Mouse (Mus musculus) CH12.LX (cell line): Measurements from ENCODE around the gene Tex21. TPM values are rescaled to one million over a fixed set of nuclear protein-coding genes. Genes with fewer than 3 reads are reported as not detected.

Source experiments
- DNase-seq: peaks from one replicate; pipeline ENCODE4 v3.0.0-alpha.2; 2013; ENCODE audit errors: extremely low read depth
- H3K27ac ChIP-seq: 2 replicates; pipeline ENCODE4 v1.5.1; 2012; ENCODE audit warnings: low read depth, mild to moderate bottlenecking, control low read depth, moderate library complexity; ENCODE audit not compliant: insufficient read depth
- H3K27me3 ChIP-seq: replicated peaks from 2 replicates; pipeline ENCODE3; 2012; ENCODE audit warnings: inconsistent platforms
- H3K36me3 ChIP-seq, 2 experiments: replicated peaks in 1 of 2; 2 replicates each; pipeline versions ENCODE3 to v1.6.1; 2012; ENCODE audit warnings: inconsistent platforms in 1 of 2, low read length in 1 of 2, mild to moderate bottlenecking in 1 of 2, mixed read lengths in 1 of 2, moderate library complexity in 1 of 2; ENCODE audit not compliant: control insufficient read depth in 1 of 2, insufficient read depth in 1 of 2
- H3K4me1 ChIP-seq, 2 experiments: 2 replicates each; pipeline ENCODE4 v1.6.1; 2012; ENCODE audit warnings: inconsistent platforms in 1 of 2, moderate library complexity in 1 of 2; ENCODE audit not compliant: insufficient read depth in 2 of 2, control insufficient read depth in 1 of 2
- H3K4me2 ChIP-seq: 2 replicates; pipeline ENCODE4 v1.6.1; 2012; ENCODE audit warnings: low read depth, mild to moderate bottlenecking, control low read depth; ENCODE audit not compliant: poor library complexity, insufficient read depth, severe bottlenecking
- H3K4me3 ChIP-seq, 3 experiments: fragments of 150-350 bp in 1 of 3; sonication (generic) in 1 of 3; replicated peaks in 1 of 3; 2 replicates each; pipeline versions ENCODE3 to v1.5.1; 2011 to 2012; ENCODE audit warnings: low read depth in 2 of 3, low read length in 2 of 3, mild to moderate bottlenecking in 2 of 3, moderate library complexity in 2 of 3, control low read depth in 1 of 3, improper control_type of control experiment in 1 of 3, inconsistent platforms in 1 of 3, mixed read lengths in 1 of 3; ENCODE audit not compliant: poor library complexity in 1 of 3
- H3K79me2 ChIP-seq: replicated peaks from 2 replicates; pipeline ENCODE4 v1.6.1; 2012; ENCODE audit warnings: mild to moderate bottlenecking, moderate library complexity; ENCODE audit not compliant: control insufficient read depth, poor library complexity, insufficient read depth, severe bottlenecking; ENCODE audit errors: extremely low read depth
- H3K9ac ChIP-seq: 2 replicates; pipeline ENCODE4 v1.6.1; 2012; ENCODE audit warnings: low read depth, mild to moderate bottlenecking, control low read depth, moderate library complexity; ENCODE audit not compliant: insufficient read depth
- H3K9me3 ChIP-seq: replicated peaks from 2 replicates; pipeline ENCODE3; 2012; ENCODE audit warnings: low read length, inconsistent platforms, mixed read lengths
- ELF1 ChIP-seq: IDR thresholded peaks from 2 replicates; pipeline ENCODE4 v1.6.1; 2014; ENCODE audit warnings: low read depth, mild to moderate bottlenecking, inconsistent platforms, low read length, improper control_type of control experiment
- GABPA ChIP-seq: IDR thresholded peaks from 2 replicates; pipeline ENCODE4 v1.6.1; 2012; ENCODE audit warnings: low read depth, low read length, improper control_type of control experiment, inconsistent platforms; ENCODE audit not compliant: insufficient replicate concordance
- MAZ ChIP-seq: IDR thresholded peaks from 2 replicates; pipeline ENCODE4 v1.6.1; 2012; ENCODE audit warnings: low read depth, mild to moderate bottlenecking, inconsistent platforms, low read length, improper control_type of control experiment, moderate library complexity
- MEF2A ChIP-seq: IDR thresholded peaks from 2 replicates; pipeline ENCODE4 v1.6.1; 2014; ENCODE audit warnings: low read depth, mild to moderate bottlenecking, inconsistent platforms, low read length, improper control_type of control experiment, borderline replicate concordance
- MXI1 ChIP-seq: IDR thresholded peaks from 2 replicates; pipeline ENCODE4 v1.6.1; 2011; ENCODE audit warnings: mild to moderate bottlenecking, low read depth, low read length, improper control_type of control experiment
- PAX5 ChIP-seq: IDR thresholded peaks from 2 replicates; pipeline ENCODE4 v1.6.1; 2012; ENCODE audit warnings: low read length, inconsistent platforms, mixed read lengths
- SMC3 ChIP-seq: IDR thresholded peaks from 2 replicates; pipeline ENCODE4 v1.6.1; 2011; ENCODE audit warnings: low read depth, low read length, improper control_type of control experiment
- TCF12 ChIP-seq: IDR thresholded peaks from 2 replicates; pipeline ENCODE4 v1.6.1; 2014; ENCODE audit warnings: low read depth, mild to moderate bottlenecking, inconsistent platforms, low read length, improper control_type of control experiment
- UBTF ChIP-seq: IDR thresholded peaks from 2 replicates; pipeline ENCODE4 v1.6.1; 2012; ENCODE audit warnings: low read depth, mild to moderate bottlenecking, inconsistent platforms, low read length, improper control_type of control experiment, moderate library complexity
- USF1 ChIP-seq: IDR thresholded peaks from 2 replicates; pipeline ENCODE4 v1.6.1; 2014; ENCODE audit warnings: low read depth, mild to moderate bottlenecking, inconsistent platforms, low read length, improper control_type of control experiment
- ZC3H11A ChIP-seq: IDR thresholded peaks from 2 replicates; pipeline ENCODE4 v1.6.1; 2012; ENCODE audit warnings: low read depth, mild to moderate bottlenecking, inconsistent platforms, low read length, improper control_type of control experiment
- dilution Hi-C: fragments of 300-500 bp; cut with MboI; formaldehyde crosslinking; loops from 2 replicates; pipeline ENCODE4 v1.14.3; 2020; ENCODE audit warnings: low sequenced_read_pairs; ENCODE audit not compliant: extremely low pct_unique_long_range_greater_than_20kb, extremely low pct_ligation_motif_present
- in situ Hi-C: fragments of 300-500 bp; cut with MboI; formaldehyde crosslinking; loops from 3 replicates; pipeline ENCODE4 v1.14.3; 2019; ENCODE audit warnings: low sequenced_read_pairs, low pct_ligation_motif_present, low pct_unique_long_range_greater_than_20kb, mixed read lengths
- polyA plus RNA-seq: library from polyadenylated mRNA; unstranded; fragments of >175 nt; gene quantifications from 2 replicates; pipeline ENCODE4 v1.2.1, GENCODE M21; 2012; ENCODE audit warnings: low read depth; ENCODE audit not compliant: insufficient read length
- total RNA-seq, 2 experiments: library from RNA; depleted of rRNA; stranded (reverse); fragments of 300-350 nt in 1 of 2; fragments of >200 nt in 1 of 2; gene quantifications; 2 replicates each; pipeline ENCODE4 v1.2.3; 2012 to 2014

Tex21 gene
- total and polyA plus RNA-seq, 3 experiments = 0.11 to 0.42 (median 0.29) TPM

GRCm38 (mm10) chr12:76278209-76278608, 31.7 kb upstream of the Tex21 start:
- Histone ChIP-seq H3K27ac (no peak overlapping the region), H3K79me2 (peaks cover 3% of the 10 kb centered on the region; the same call in 1 of the 2 replicates), H3K4me2 (no peak overlapping the region), H3K9me3 (no peaks in the 10 kb centered on the region), H3K9ac (no peak overlapping the region), H3K27me3 (no peaks in the 10 kb centered on the region), H3K4me3 (no peak overlapping the region), H3K4me1 (no peaks in the 10 kb centered on the region), H3K36me3 (peaks cover 61 to 100% of the 10 kb centered on the region in 2 experiments)
- in situ Hi-C loops = no loop called here
- dilution Hi-C loops = no loop called here
- DNase-seq = no peak
- TF ChIP-seq ZC3H11A = no peak
- TF ChIP-seq GABPA = no peak
- TF ChIP-seq MEF2A = no peak
- no peak for TF ChIP-seq PAX5
- no peak for TF ChIP-seq MAZ
- TF ChIP-seq MXI1 = no peak

DNA sequence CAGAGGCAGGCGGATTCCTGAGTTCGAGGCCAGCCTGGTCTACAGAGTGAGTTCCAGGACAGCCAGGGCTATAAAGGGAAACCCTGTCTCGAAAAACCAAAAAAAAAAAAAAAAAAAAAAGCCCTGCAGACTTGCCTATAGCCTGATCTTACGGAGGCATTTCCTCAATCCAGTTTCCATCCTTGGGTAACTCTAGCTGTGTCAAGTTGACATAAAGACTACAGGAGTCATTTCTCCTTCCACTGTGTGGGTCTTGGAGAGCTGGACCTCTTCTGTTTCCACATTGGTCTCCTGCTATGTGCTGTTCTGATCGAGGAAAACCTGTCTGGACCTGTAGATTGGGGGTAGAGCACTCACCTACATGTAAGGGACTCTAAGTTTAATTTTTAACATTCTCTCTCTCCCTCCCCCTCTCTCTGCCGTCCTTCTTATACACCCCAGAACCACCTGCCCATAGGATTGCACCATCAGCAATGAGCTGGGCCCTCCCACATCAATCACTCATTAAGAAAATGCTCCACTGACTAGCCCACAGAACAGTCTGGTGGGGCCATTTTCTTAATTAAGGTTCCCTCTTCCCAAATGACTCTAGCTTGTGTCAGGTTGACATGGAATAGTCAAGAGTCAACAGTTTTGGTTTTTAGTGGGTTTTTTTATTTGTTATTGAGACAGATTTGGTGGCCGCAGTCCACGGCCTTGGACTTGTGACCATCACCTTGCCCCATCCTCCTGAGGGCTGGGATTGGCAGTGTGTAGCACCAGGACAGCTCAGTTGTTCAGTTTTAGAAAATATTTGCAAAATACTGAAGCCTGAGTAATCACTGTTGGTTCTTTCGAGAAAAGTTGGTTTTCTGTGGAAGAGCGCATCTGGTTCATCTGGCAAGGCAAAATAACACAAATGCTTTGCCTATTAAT, 26.3 kb upstream of the Tex21 start:
- Histone ChIP-seq H3K27ac (no peak overlapping the region), H3K4me3 (no peak overlapping the region), H3K4me2 (no peak overlapping the region), H3K36me3 (peaks cover 48 to 94% of the 10 kb centered on the region in 2 experiments), H3K4me1 (no peaks in the 10 kb centered on the region), H3K9ac (no peak overlapping the region), H3K79me2 (peaks cover 22% of the 10 kb centered on the region), H3K27me3 (no peaks in the 10 kb centered on the region), H3K9me3 (no peaks in the 10 kb centered on the region)
- DNase-seq = no peak
- dilution Hi-C loops = no loop called here
- TF ChIP-seq MXI1 (no peak), SMC3 (no peak), UBTF (no peak), TCF12 (no peak), MEF2A (no peak), USF1 (no peak), ELF1 (no peak)
- TF ChIP-seq, all 38 proteins: peak for 0
- in situ Hi-C loops = no loop called here

- H3K4me3 ChIP-seq = no peak overlapping the region
- H3K36me3 ChIP-seq = peaks cover 42 to 94% of the 10 kb centered on the region in 2 experiments
- H3K9me3 ChIP-seq = no peaks in the 10 kb centered on the region
- in situ Hi-C loops = no loop called here
- no peak for TF ChIP-seq ZC3H11A
- no peak overlapping the region for H3K9ac ChIP-seq
- peaks cover 32% of the 10 kb centered on the region for H3K79me2 ChIP-seq
- H3K27me3 ChIP-seq = no peaks in the 10 kb centered on the region
- no peak for DNase-seq
- dilution Hi-C loops = no loop called here
- no peak overlapping the region for H3K27ac ChIP-seq
- no peaks in the 10 kb centered on the region; a peak in 1 of 4 replicates for H3K4me1 ChIP-seq
- no peak overlapping the region for H3K4me2 ChIP-seq
Measured at GRCm38 (mm10) chr12:76271516-76271915, 25.0 kb upstream of the Tex21 start.
